Mouse (Mus musculus) cerebellum, postnatal 4 days (tissue): ENCODE results near the gene Scpep1.
A peak's percentile ranks its signal among the peaks of the same experiment; 100 is the strongest.
"Not testable (repeated sequence)": the region's sequence is repeated elsewhere in the genome, so short reads cannot be mapped to it uniquely, and the experiment has no call there.

Experiments
- DNase-seq, 2 experiments: peaks; one replicate each; pipeline ENCODE4 v3.0.0; 2022; ENCODE audit warnings: low spot score in 2 of 2, mixed read lengths in 1 of 2

The Scpep1 gene

DNA sequence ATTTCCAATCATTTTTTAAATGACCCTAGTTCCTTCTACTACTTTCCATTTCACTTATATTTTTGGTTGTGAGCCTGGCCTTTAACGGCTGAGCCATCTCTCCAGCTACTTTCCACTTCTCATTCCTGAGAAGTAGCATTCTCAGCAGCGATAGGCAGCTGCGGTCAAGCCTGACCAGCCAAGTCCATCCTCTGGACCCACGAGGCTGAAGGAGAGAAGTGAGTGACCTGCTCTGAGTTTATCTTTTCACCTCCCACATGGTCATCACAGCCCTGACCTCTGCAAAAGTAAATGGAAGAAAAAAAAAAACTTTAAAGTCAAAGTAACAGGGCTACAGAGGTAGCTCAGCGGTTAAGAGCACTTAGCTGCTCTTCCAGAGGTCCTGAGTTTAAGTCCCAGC is 28.7 kb downstream of the Scpep1 start:
- no peak for DNase-seq

GRCm38 (mm10) chr11:88909388-88910036 is 45.8 kb downstream of the Scpep1 start:
- no peak for DNase-seq

DNA sequence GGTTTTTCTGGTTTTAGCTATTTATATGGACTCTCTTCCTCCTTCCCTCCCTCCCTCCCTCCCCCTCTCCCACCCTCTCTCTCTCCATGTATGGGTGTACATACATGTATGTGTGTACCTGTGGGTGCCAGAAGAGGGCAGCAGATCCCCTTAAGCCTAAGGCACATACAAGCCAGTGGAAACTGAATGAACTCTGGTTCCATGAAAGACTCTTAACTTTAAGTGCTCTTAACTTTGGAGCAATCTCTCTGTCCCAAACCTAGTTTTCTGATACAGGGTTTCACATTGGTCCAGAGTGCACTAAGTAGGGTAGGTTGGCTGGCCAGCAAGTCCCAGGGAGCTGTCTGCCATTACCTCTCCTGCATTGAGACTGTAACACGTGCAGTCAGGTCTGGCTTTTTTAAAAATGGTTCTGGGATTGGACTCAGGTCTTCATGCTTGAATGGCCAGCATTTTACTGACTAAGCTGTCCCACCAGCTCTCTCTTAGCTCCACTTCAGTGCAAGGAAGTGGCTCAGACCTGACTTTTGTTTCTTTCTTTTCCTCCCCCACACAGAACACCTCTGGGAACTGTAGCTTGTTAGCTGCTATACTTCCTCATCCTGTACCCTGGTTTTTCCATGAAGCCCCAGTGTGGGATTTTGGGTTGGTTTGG is 46.6 kb downstream of the Scpep1 start:
- peak in 1 of 2 experiments; percentile 52 for DNase-seq

DNA sequence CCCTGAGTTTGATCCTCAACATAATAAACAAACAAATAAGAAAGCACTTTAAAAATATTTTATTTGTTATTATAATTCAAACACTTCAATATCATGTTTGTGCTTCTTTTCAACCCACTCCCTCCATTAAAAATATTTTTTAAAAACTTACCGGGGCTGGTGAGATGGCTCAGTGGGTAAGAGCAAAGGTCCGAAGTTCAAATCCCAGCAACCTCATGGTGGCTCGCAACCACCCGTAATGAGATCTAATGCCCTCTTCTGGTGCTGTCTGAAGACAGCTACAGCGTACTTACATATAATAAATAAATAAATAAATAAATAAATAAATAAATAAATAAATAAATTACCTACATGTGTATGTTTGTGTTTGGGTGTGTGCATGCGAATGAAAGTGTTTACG is 47.4 kb downstream of the Scpep1 start:
- no peak for DNase-seq

GRCm38 (mm10) chr11:88905621-88906020 is 49.6 kb downstream of the Scpep1 start:
- no peak for DNase-seq

DNA sequence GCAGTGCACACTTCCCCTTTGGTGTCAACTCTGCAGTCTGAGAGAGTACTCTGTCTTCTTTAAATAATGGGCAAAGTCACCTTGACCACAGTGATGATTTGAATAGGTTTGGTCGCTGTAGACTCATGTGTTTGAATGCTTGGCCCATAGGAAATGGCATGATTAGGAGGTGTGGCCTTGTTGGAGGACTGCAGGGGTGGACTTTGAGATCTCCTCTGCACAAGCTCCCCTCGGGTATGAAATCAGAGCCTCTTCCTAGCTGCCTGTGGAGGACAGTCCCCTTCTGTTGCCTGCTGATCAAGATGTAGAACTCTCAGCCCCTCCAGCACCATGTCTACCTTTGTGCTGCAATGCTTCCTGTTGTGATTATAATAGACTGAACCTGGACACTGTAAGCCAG is 51.2 kb downstream of the Scpep1 start:
- no peak for DNase-seq

DNA sequence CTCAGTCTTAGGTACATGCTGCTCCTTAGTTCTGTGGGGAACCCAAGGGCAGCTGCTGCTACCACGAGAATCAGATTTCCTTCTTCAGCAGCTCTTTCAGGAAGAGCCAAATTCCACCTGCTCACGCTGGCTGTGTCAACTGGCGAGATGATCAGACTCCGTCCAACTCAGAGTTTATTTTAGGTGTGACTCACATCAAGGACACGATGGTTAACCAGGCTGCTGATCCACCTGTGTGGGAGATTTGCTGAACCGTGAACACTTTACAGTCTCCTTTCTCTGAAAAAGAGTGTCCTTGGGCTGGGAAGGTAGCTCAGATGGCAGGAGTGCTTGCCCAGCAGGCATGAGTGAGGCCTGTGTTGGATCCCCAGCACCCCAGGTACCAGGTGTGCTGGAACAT is 52.5 kb downstream of the Scpep1 start:
- no peak for DNase-seq

GRCm38 (mm10) chr11:88901341-88901802 is 53.9 kb downstream of the Scpep1 start:
- no peak for DNase-seq

- DNase-seq, result no peak
Observed at GRCm38 (mm10) chr11:88899561-88899960, 55.7 kb downstream of the Scpep1 start.

- DNase-seq, result no peak
Observed at GRCm38 (mm10) chr11:88898380-88898763, 56.9 kb downstream of the Scpep1 start.

GRCm38 (mm10) chr11:88897624-88898379 is 57.5 kb downstream of the Scpep1 start:
- no peak for DNase-seq

DNA sequence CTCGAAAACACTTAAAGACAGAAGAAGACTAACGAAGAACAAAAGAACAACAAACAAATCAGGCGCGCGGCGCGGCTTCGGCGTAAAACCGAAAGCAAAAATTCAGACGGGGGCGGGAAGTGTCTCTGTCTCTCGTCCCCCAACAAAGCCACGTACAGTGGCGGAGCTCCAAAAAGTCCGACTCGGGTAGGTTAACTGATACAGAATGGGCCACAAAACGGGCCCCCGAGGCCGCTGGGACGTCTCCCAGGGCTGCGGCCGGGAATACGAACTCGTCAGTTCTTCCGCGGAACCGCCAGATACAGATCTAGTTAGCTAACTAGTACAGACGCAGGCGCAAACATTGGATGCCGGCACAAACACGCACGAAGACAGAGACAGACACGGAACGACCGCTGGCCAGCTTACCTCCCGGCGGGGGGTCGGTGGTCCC is 59.4 kb downstream of the Scpep1 start:
- peak in 1 of 2 experiments; percentile 32 for DNase-seq

DNA sequence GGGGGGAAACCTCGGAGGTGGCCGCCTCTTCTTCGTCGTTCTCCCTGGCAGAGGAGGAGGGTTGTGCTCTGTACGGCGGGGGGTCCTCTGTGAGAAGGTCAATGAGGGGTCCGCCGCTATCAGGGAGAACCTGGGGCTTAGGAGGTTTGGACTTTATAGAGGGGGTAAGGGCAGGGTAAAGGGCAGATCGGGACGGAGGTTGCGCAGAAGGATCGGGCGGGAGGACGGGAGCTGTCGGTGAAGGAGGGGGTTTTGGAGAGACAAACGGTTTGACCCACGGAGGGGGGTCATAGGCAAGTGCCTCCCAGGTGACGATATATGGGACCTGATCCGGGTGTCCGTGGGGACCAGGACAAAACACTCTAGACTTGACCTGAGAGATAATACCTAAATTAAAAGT is 60.0 kb downstream of the Scpep1 start:
- peak; percentile 25 to 40 for DNase-seq

DNA sequence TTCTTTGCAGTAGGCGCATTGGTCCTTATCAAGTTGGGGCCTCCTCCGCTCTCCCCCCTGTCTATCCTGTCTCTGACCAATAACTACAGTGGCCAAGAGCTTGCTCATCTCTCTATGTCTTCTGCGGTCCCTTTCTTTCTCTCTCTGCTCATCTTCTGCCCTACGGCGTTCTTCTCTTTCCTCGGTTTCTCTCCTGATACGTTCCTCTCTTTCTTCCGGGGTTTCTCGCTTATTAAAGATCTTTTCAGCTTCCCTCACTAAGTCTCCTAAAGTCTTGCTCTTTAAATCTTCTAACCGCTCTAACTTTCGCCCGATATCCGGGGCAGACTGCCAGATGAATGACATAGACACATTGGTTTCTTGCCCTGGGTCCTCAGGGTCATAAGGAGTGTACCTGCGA is 61.0 kb downstream of the Scpep1 start:
- DNase-seq, result not testable (repeated sequence)

GRCm38 (mm10) chr11:88893501-88893900 is 61.8 kb downstream of the Scpep1 start:
- not testable (repeated sequence) for DNase-seq

GRCm38 (mm10) chr11:88892789-88893188 is 62.5 kb downstream of the Scpep1 start:
- DNase-seq, result peak; percentile 16 to 42

- DNase-seq, result peak; percentile 58 to 75
Observed at GRCm38 (mm10) chr11:88891921-88892561, 63.2 kb downstream of the Scpep1 start.

DNA sequence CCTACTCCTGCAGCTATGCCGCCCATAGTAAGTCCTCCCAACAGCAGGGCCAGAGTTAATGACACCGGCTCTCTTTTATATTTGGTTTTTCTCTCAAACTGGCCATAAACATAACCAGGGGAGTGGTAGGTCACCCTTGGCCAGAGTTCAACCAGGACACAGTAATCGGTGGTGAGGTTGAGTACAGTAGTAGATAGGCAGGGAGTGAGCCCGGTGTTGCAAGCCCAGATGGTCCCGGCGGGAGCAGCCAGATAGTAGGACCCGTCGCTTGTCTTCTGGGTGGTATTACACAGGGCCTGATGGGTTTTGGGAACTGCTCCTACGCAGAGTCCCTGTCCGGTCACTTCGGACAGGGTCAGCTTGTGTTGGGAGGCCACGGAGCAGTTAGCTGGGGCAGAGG is 63.8 kb downstream of the Scpep1 start:
- DNase-seq, result peak in 1 of 2 experiments; percentile 40

DNA sequence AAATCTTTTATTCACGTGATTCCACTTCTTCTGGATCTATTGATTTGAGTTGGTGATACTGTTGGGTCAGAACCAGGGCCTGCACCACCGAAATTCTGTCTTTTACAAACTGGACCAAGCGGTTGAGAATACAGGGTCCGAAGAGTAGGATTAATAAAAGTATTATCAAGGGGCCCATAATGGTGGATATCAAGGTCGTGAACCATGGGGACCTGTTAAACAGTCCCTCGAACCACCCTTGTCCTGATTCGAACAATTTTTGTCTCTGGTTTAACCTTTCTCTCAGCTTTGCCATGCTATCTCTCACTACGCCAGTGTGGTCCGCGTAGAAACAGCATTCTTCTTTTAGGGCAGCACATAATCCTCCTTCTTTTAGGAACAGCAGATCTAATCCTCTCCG is 64.4 kb downstream of the Scpep1 start:
- DNase-seq, result not testable (repeated sequence)

- no peak for DNase-seq
Observed at GRCm38 (mm10) chr11:88888996-88889395, 66.3 kb downstream of the Scpep1 start.

GRCm38 (mm10) chr11:88884376-88885065 is 70.7 kb downstream of the Scpep1 start:
- DNase-seq, result no peak
